Mouse (Mus musculus) C2C12 (cell line): ENCODE data around the gene Phyhd1. TPM values are rescaled to one million over a fixed set of nuclear protein-coding genes. Genes with fewer than 3 reads are reported as not detected.
A peak's percentile ranks its signal among the peaks of the same experiment; 100 is the strongest.

Experiments used
- H3K27me3 ChIP-seq: one replicate; pipeline ENCODE4 v1.6.1; 2011; ENCODE audit not compliant: control insufficient read depth, insufficient read depth, insufficient read length
- H3K36me3 ChIP-seq: one replicate; pipeline ENCODE4 v1.6.1; 2011; ENCODE audit not compliant: control insufficient read depth, insufficient read depth
- H3K4me3 ChIP-seq: one replicate; pipeline ENCODE4 v1.5.1; 2011; ENCODE audit warnings: mild to moderate bottlenecking, control low read depth; ENCODE audit not compliant: poor library complexity, insufficient read depth, severe bottlenecking
- H3K79me2 ChIP-seq: one replicate; pipeline ENCODE4 v1.6.1; 2011; ENCODE audit not compliant: control insufficient read depth, insufficient read depth
- H3K79me3 ChIP-seq: one replicate; pipeline ENCODE4 v1.6.1; 2011; ENCODE audit warnings: low read depth, control low read depth
- H3ac ChIP-seq: one replicate; pipeline ENCODE3; 2011; ENCODE audit warnings: low read depth; ENCODE audit not compliant: control insufficient read depth, insufficient read length
- CEBPB ChIP-seq: IDR thresholded peaks from one replicate; pipeline ENCODE4 v1.6.1; 2011; ENCODE audit warnings: low read depth, mild to moderate bottlenecking, control low read depth, moderate library complexity
- CTCF ChIP-seq: IDR thresholded peaks from one replicate; pipeline ENCODE4 v1.5.1; 2011; ENCODE audit not compliant: control insufficient read depth, insufficient read depth, insufficient read length
- FOSL1 ChIP-seq: IDR thresholded peaks from one replicate; pipeline ENCODE4 v1.8.0; 2011; ENCODE audit warnings: mild to moderate bottlenecking, low read length; ENCODE audit not compliant: poor library complexity, insufficient read depth, severe bottlenecking
- MAX ChIP-seq: IDR thresholded peaks from one replicate; pipeline ENCODE4 v1.6.1; 2011; ENCODE audit warnings: mild to moderate bottlenecking, control low read depth
- MYOD1 ChIP-seq: IDR thresholded peaks from one replicate; pipeline ENCODE4 v1.6.1; 2011; ENCODE audit warnings: low read depth; ENCODE audit not compliant: control insufficient read depth, insufficient read length
- MYOG ChIP-seq: IDR thresholded peaks from one replicate; pipeline ENCODE4 v1.6.1; 2011; ENCODE audit not compliant: control insufficient read depth, insufficient read length; ENCODE audit errors: extremely low read depth
- USF1 ChIP-seq: IDR thresholded peaks from one replicate; pipeline ENCODE4 v1.6.1; 2011; ENCODE audit warnings: low read depth, mild to moderate bottlenecking, control low read depth, moderate library complexity
- long read RNA-seq, 2 experiments: library from polyadenylated mRNA; unstranded; transcript quantifications; one replicate each; pipeline ENCODE4 v2.0.0; 2019 to 2020
- polyA plus RNA-seq: library from polyadenylated mRNA; unstranded; fragments of >200 nt; fragmentation: generic; extraction: Trizol; gene quantifications from one replicate; pipeline ENCODE4 v1.2.1, GENCODE M21; 2012; ENCODE audit warnings: missing spikeins

Phyhd1 gene
- polyA plus RNA-seq: 1.4 TPM
- long read RNA-seq, experiment 1, partial matches to known transcripts: 3 of 6 reads
- long read RNA-seq, experiment 1, other reads (novel, unspliced or antisense): 2 of 6 reads
- long read RNA-seq, experiment 2, partial matches to known transcripts: 1 of 2 reads
- long read RNA-seq, experiment 2, other reads (novel, unspliced or antisense): 1 of 2 reads

GRCm38 (mm10) chr2:30265767-30266253 is at the start of gene Phyhd1:
TSS of gene Phyhd1 (plus strand) at chr2:30266203.
- no peak within 1 kb of the TSS for H3ac ChIP-seq
- H3K79me2 ChIP-seq: peaks cover 28% of the 10 kb centered on the region
- H3K36me3 ChIP-seq: peaks cover 44% of the 10 kb centered on the region
- no peak within 1 kb of the TSS for H3K4me3 ChIP-seq
- TF ChIP-seq MYOG (no peak), CEBPB (no peak), FOSL1 (no peak), MYOD1 (no peak), USF1 (no peak), CTCF (no peak), MAX (no peak)
- peaks cover 10% of the 10 kb centered on the region for H3K79me3 ChIP-seq
- no peaks in the 10 kb centered on the region for H3K27me3 ChIP-seq

GRCm38 (mm10) chr2:30216293-30216692 is 49.7 kb upstream of the Phyhd1 start:
- Histone ChIP-seq H3K27me3 (no peaks in the 10 kb centered on the region), H3ac (no peak overlapping the region), H3K4me3 (no peak overlapping the region), H3K79me2 (no peaks in the 10 kb centered on the region), H3K36me3 (no peaks in the 10 kb centered on the region), H3K79me3 (no peaks in the 10 kb centered on the region)
- TF ChIP-seq MYOG: no peak
- TF ChIP-seq MYOD1: no peak
- no peak for TF ChIP-seq MAX
- TF ChIP-seq CTCF: no peak
- no peak for TF ChIP-seq FOSL1
- no peak for TF ChIP-seq USF1
- TF ChIP-seq CEBPB: no peak

- no peak overlapping the region for H3K4me3 ChIP-seq
- H3K27me3 ChIP-seq: no peaks in the 10 kb centered on the region
- TF ChIP-seq MAX: no peak
- H3K79me3 ChIP-seq: peaks cover 27% of the 10 kb centered on the region
- H3K79me2 ChIP-seq: peaks cover 29% of the 10 kb centered on the region
- no peak overlapping the region for H3ac ChIP-seq
- peaks cover 9% of the 10 kb centered on the region for H3K36me3 ChIP-seq
Measured at GRCm38 (mm10) chr2:30235593-30235992, 30.4 kb upstream of the Phyhd1 start.

- peak overlapping the region; percentile 64 for H3ac ChIP-seq
- H3K4me3 ChIP-seq: peak overlapping the region; percentile 83
- peaks cover 20% of the 10 kb centered on the region for H3K36me3 ChIP-seq
- H3K79me2 ChIP-seq: peaks cover 39% of the 10 kb centered on the region
- no peak for TF ChIP-seq MYOG
- TF ChIP-seq USF1: no peak
- no peak for TF ChIP-seq FOSL1
- TF ChIP-seq MAX: no peak
- TF ChIP-seq CTCF: no peak
- no peak for TF ChIP-seq CEBPB
- no peak for TF ChIP-seq MYOD1
- no peaks in the 10 kb centered on the region for H3K27me3 ChIP-seq
- H3K79me3 ChIP-seq: peaks cover 35% of the 10 kb centered on the region
Measured at GRCm38 (mm10) chr2:30236426-30237198, 29.4 kb upstream of the Phyhd1 start.

- Histone ChIP-seq H3K79me2 (peaks cover 46% of the 10 kb centered on the region), H3K27me3 (no peaks in the 10 kb centered on the region), H3K79me3 (peaks cover 41% of the 10 kb centered on the region), H3K36me3 (peaks cover 25% of the 10 kb centered on the region), H3K4me3 (peak within 1 kb of the TSS; percentile 83), H3ac (peak within 1 kb of the TSS; percentile 74)
- TF ChIP-seq MAX (peak; percentile 97), USF1 (peak; percentile 91), CTCF (peak; percentile 67), MYOD1 (no peak)
Measured at GRCm38 (mm10) chr2:30237199-30237880, 28.7 kb upstream of the Phyhd1 start, which contains the start of gene Lrrc8a. TSS of gene Lrrc8a (plus strand) at chr2:30237715.
